Mouse (Mus musculus): ENCODE data around the gene Gpc4. TPM values are rescaled to one million over a fixed set of nuclear protein-coding genes. Genes with fewer than 3 reads are reported as not detected.
A peak's percentile ranks its signal among the peaks of the same experiment; 100 is the strongest.

Gene Gpc4
- 25.3 and 46.4 TPM in 2 replicates for polyA plus RNA-seq (2016; fragmentation: Nextera tagmentation; extraction: Ambion mirVana)

- Histone ChIP-seq H3K36me3 (no peaks in the 10 kb centered on the region), H3K4me3 (peak within 1 kb of the TSS; percentile 68), H3K9me3 (no peaks in the 10 kb centered on the region), H3K4me1 (peaks cover 10% of the 10 kb centered on the region; the same call in 1 of the 2 replicates), H3K27me3 (ENCODE audit: insufficient read depth, poor library complexity, severe bottlenecking) (peaks cover 29% of the 10 kb centered on the region), H3K27ac (peak within 1 kb of the TSS; percentile 82)
- WGBS, result 21% methylated on average over 66 of the region's 76 CpGs
- peak; percentile 85 for DNase-seq (ENCODE audit: low spot score)
Measured at GRCm38 (mm10) chrX:52164738-52165554, at the start of gene Gpc4. TSS of gene Gpc4 (minus strand) at chrX:52165252.

- 49% methylated on average over 4 of the region's 4 CpGs for WGBS
- no peak overlapping the region for H3K27ac ChIP-seq
Measured at GRCm38 (mm10) chrX:52212846-52213245, 47.8 kb upstream of the Gpc4 start.

GRCm38 (mm10) chrX:52199836-52200235 is 34.8 kb upstream of the Gpc4 start:
- no peaks in the 10 kb centered on the region for H3K27me3 ChIP-seq (ENCODE audit: insufficient read depth, poor library complexity, severe bottlenecking)
- no peaks in the 10 kb centered on the region for H3K9me3 ChIP-seq
- H3K4me1 ChIP-seq, result 0 out of 2 replicates have a peak, but pooled peaks cover 10% of the 10 kb centered on the region
- no peak overlapping the region for H3K27ac ChIP-seq
- no peak overlapping the region for H3K4me3 ChIP-seq
- 30% methylated on average over 6 of the region's 6 CpGs for WGBS
- no peaks in the 10 kb centered on the region for H3K36me3 ChIP-seq
- DNase-seq (ENCODE audit: low spot score), result no peak

More at GRCm38 (mm10) chrX:52212846-52213245, 47.8 kb upstream of the Gpc4 start:
- Histone ChIP-seq H3K9me3 (no peaks in the 10 kb centered on the region), H3K36me3 (no peaks in the 10 kb centered on the region), H3K27me3 (ENCODE audit: insufficient read depth, poor library complexity, severe bottlenecking) (no peaks in the 10 kb centered on the region), H3K4me1 (no peaks in the 10 kb centered on the region; the same call in 1 of the 2 replicates), H3K4me3 (no peak overlapping the region)
- DNase-seq (ENCODE audit: low spot score), result no peak

GRCm38 (mm10) chrX:52193311-52193968 is 28.4 kb upstream of the Gpc4 start:
- no peaks in the 10 kb centered on the region for H3K9me3 ChIP-seq
- no peak for DNase-seq (ENCODE audit: low spot score)
- 40% methylated on average over 4 of the region's 4 CpGs for WGBS
- no peaks in the 10 kb centered on the region for H3K36me3 ChIP-seq
- H3K27ac ChIP-seq, result no peak overlapping the region
- peak overlapping the region; percentile 8; the same call in 1 of the 2 replicates for H3K4me3 ChIP-seq
- no peaks in the 10 kb centered on the region for H3K27me3 ChIP-seq (ENCODE audit: insufficient read depth, poor library complexity, severe bottlenecking)
- H3K4me1 ChIP-seq, result peaks cover 8% of the 10 kb centered on the region; the same call in 1 of the 2 replicates

- 16% methylated on average over 4 of the region's 4 CpGs for WGBS
- Histone ChIP-seq H3K27ac (peak overlapping the region; percentile 4; the same call in 1 of the 2 replicates), H3K36me3 (no peaks in the 10 kb centered on the region), H3K4me3 (no peak overlapping the region), H3K27me3 (ENCODE audit: insufficient read depth, poor library complexity, severe bottlenecking) (peaks cover 4% of the 10 kb centered on the region; the same call in 1 of the 2 replicates), H3K4me1 (peaks cover 8% of the 10 kb centered on the region; the same call in 1 of the 2 replicates), H3K9me3 (no peaks in the 10 kb centered on the region)
- no peak for DNase-seq (ENCODE audit: low spot score)
Measured at GRCm38 (mm10) chrX:52189094-52189493, 24.0 kb upstream of the Gpc4 start.

- H3K36me3 ChIP-seq, result no peaks in the 10 kb centered on the region
- H3K4me3 ChIP-seq, result no peak overlapping the region
- peaks cover 5% of the 10 kb centered on the region; the same call in 1 of the 2 replicates for H3K4me1 ChIP-seq
- H3K27ac ChIP-seq, result peak overlapping the region; percentile 42; the same call in 1 of the 2 replicates
- 53% methylated on average over 5 of the region's 5 CpGs for WGBS
- peaks cover 4% of the 10 kb centered on the region; the same call in 1 of the 2 replicates for H3K27me3 ChIP-seq (ENCODE audit: insufficient read depth, poor library complexity, severe bottlenecking)
- H3K9me3 ChIP-seq, result no peaks in the 10 kb centered on the region
- DNase-seq (ENCODE audit: low spot score), result no peak
Measured at GRCm38 (mm10) chrX:52183551-52184442, 18.7 kb upstream of the Gpc4 start.

GRCm38 (mm10) chrX:52181401-52181800 is 16.3 kb upstream of the Gpc4 start:
- WGBS, result 73% methylated on average over 2 of the region's 2 CpGs
- H3K4me1 ChIP-seq, result peaks cover 3% of the 10 kb centered on the region; the same call in 1 of the 2 replicates
- no peak overlapping the region for H3K4me3 ChIP-seq
- DNase-seq (ENCODE audit: low spot score), result no peak
- no peaks in the 10 kb centered on the region for H3K9me3 ChIP-seq
- peaks cover 4% of the 10 kb centered on the region; the same call in 1 of the 2 replicates for H3K27me3 ChIP-seq (ENCODE audit: insufficient read depth, poor library complexity, severe bottlenecking)
- no peak overlapping the region for H3K27ac ChIP-seq
- no peaks in the 10 kb centered on the region for H3K36me3 ChIP-seq

- Histone ChIP-seq H3K9me3 (no peaks in the 10 kb centered on the region), H3K36me3 (no peaks in the 10 kb centered on the region), H3K27me3 (ENCODE audit: insufficient read depth, poor library complexity, severe bottlenecking) (no peaks in the 10 kb centered on the region), H3K27ac (no peak overlapping the region), H3K4me1 (no peaks in the 10 kb centered on the region), H3K4me3 (no peak overlapping the region)
- 24% methylated on average over 4 of the region's 4 CpGs for WGBS
- no peak for DNase-seq (ENCODE audit: low spot score)
Measured at GRCm38 (mm10) chrX:52177067-52177466, 12.0 kb upstream of the Gpc4 start.

GRCm38 (mm10) chrX:52167519-52168244 is 2.6 kb upstream of the Gpc4 start:
- 47% methylated on average over 6 of the region's 6 CpGs for WGBS
- Histone ChIP-seq H3K4me3 (no peak overlapping the region), H3K4me1 (0 out of 2 replicates have a peak, but pooled peaks cover 5% of the 10 kb centered on the region), H3K27me3 (ENCODE audit: insufficient read depth, poor library complexity, severe bottlenecking) (peaks cover 24% of the 10 kb centered on the region), H3K36me3 (no peaks in the 10 kb centered on the region), H3K27ac (no peak overlapping the region), H3K9me3 (no peaks in the 10 kb centered on the region)
- DNase-seq (ENCODE audit: low spot score), result no peak

GRCm38 (mm10) chrX:52165555-52165938 is 495 bp upstream of the Gpc4 start:
- H3K4me3 ChIP-seq, result peak overlapping the region; percentile 68
- WGBS, result 34% methylated on average over 5 of the region's 7 CpGs
- peak overlapping the region; percentile 82; the same call in 1 of the 2 replicates for H3K27ac ChIP-seq
- H3K4me1 ChIP-seq, result peaks cover 10% of the 10 kb centered on the region; the same call in 1 of the 2 replicates
- no peaks in the 10 kb centered on the region for H3K36me3 ChIP-seq
- H3K9me3 ChIP-seq, result no peaks in the 10 kb centered on the region
- H3K27me3 ChIP-seq (ENCODE audit: insufficient read depth, poor library complexity, severe bottlenecking), result peaks cover 29% of the 10 kb centered on the region
- DNase-seq (ENCODE audit: low spot score), result no peak

GRCm38 (mm10) chrX:52164134-52164737 is 816 bp downstream of the Gpc4 start:
- H3K9me3 ChIP-seq, result no peaks in the 10 kb centered on the region
- no peaks in the 10 kb centered on the region for H3K36me3 ChIP-seq
- no peak for DNase-seq (ENCODE audit: low spot score)
- 20% methylated on average over 43 of the region's 44 CpGs for WGBS
- peaks cover 10% of the 10 kb centered on the region; the same call in 1 of the 2 replicates for H3K4me1 ChIP-seq
- peaks cover 29% of the 10 kb centered on the region for H3K27me3 ChIP-seq (ENCODE audit: insufficient read depth, poor library complexity, severe bottlenecking)
- H3K4me3 ChIP-seq, result peak overlapping the region; percentile 68
- H3K27ac ChIP-seq, result peak overlapping the region; percentile 82
